Mouse (Mus musculus): ENCODE measurements around the gene Bsph1. TPM values are rescaled to one million over a fixed set of nuclear protein-coding genes. Genes with fewer than 3 reads are reported as not detected.
"Not testable (repeated sequence)": the region's sequence is repeated elsewhere in the genome, so short reads cannot be mapped to it uniquely, and the experiment has no call there.

Bsph1 gene
- not detected in 2 replicates for polyA plus RNA-seq (2012; rRNA removed)

DNA sequence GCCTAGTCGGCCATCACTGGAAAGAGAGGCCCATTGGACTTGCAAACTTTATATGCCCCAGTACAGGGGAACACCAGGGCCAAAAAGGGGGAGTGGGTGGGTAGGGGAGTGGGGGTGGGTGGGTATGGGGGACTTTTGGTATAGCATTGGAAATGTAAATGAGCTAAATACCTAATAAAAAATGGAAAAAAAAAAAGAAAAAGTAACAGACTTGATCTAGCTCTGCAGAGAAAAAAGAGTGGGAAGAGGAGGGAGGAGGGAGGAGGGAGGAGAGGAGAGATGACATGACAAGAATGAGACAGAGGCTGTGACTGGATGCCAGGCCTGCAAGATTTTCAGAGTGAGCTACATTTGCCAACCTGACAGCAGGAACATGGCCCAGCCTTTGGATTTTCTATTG is at the start of gene Bsph1:
Gene Bsph1, plus strand, starts transcription at position 301 of the 400 bp plus-strand sequence.
- not testable (repeated sequence) for DNase-seq; H3K4me3 ChIP-seq (ENCODE audit: control insufficient read depth, insufficient read depth, low read length); H3K27ac ChIP-seq (ENCODE audit: control insufficient read depth, insufficient read depth, low read length); H3K4me1 ChIP-seq (replicated peaks; ENCODE audit: control insufficient read depth, insufficient read depth, low read length); H3K36me3 ChIP-seq (ENCODE audit: control insufficient read depth, insufficient read depth, low read length); H3K27me3 ChIP-seq (ENCODE audit: control insufficient read depth, insufficient read depth, low read length)
- WGBS = 80% methylated on average over 1 of the region's 1 CpGs

DNA sequence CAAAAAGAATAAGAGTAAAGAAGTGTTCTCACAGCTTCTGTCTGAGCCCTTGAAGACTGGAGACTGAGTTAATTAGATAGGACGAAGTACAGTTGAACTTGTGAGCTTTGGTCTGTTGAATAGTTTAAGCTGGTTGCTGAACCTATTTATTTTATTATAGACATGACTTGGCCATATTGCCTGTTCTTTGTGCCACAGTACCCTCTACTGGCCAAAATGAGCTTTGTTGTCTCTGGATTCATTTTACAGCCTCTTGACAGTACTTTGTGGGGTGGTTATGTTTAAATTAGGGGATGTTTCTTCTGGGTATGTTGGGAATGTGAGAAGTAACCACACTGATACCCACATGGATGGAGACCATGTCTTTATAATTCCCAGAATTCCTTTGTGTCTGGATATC is 60.9 kb downstream of the Bsph1 start:
- 49% methylated on average over 1 of the region's 1 CpGs for WGBS
- Histone ChIP-seq H3K36me3 (ENCODE audit: control insufficient read depth, insufficient read depth, low read length) (no peaks in the 10 kb centered on the region), H3K27ac (ENCODE audit: control insufficient read depth, insufficient read depth, low read length) (no peak overlapping the region), H3K4me3 (ENCODE audit: control insufficient read depth, insufficient read depth, low read length) (no peak overlapping the region), H3K4me1 (replicated peaks; ENCODE audit: control insufficient read depth, insufficient read depth, low read length) (no peaks in the 10 kb centered on the region), H3K27me3 (ENCODE audit: control insufficient read depth, insufficient read depth, low read length) (no peaks in the 10 kb centered on the region)
- TF ChIP-seq POLR2A (IDR thresholded peaks at IDR 0.05; ENCODE audit: control insufficient read depth, extremely low read depth, insufficient read depth, low read length, poor library complexity) (no peak), CTCF (IDR thresholded peaks at IDR 0.05; ENCODE audit: borderline replicate concordance, control insufficient read depth, extremely low read depth, insufficient read depth, low read length, poor library complexity) (no peak)
- peak; percentile 25 for DNase-seq

Other genes with a start within 250 kb of the Bsph1 start
- not detected in 2 replicates for gene Vmn1r89, start 237.8 kb upstream of the Bsph1 start, polyA plus RNA-seq (2012; rRNA removed)
- 35.8 and 55.2 TPM in 2 replicates for gene Lig1, start 173.6 kb upstream of the Bsph1 start, polyA plus RNA-seq (2012; rRNA removed)
- 7.4 and 7.8 TPM in 2 replicates for gene Zswim9, start 172.1 kb upstream of the Bsph1 start, polyA plus RNA-seq (2012; rRNA removed)
- 0.70 and 0.74 TPM in 2 replicates for gene Pla2g4c, start 126.2 kb upstream of the Bsph1 start, polyA plus RNA-seq (2012; rRNA removed)
- not detected in 2 replicates for gene Cabp5, start 52.7 kb upstream of the Bsph1 start, polyA plus RNA-seq (2012; rRNA removed)
- gene Bsph2, start 120.2 kb downstream of the Bsph1 start, polyA plus RNA-seq (2012; rRNA removed) = not detected in 2 replicates
- not detected in 2 replicates for gene Sult2a5, start 173.1 kb downstream of the Bsph1 start, polyA plus RNA-seq (2012; rRNA removed)

Data from thymus, adult 2 months (tissue).